7 mouse cellular contexts compared by ENCODE assay signal in the genomic region with DNA sequence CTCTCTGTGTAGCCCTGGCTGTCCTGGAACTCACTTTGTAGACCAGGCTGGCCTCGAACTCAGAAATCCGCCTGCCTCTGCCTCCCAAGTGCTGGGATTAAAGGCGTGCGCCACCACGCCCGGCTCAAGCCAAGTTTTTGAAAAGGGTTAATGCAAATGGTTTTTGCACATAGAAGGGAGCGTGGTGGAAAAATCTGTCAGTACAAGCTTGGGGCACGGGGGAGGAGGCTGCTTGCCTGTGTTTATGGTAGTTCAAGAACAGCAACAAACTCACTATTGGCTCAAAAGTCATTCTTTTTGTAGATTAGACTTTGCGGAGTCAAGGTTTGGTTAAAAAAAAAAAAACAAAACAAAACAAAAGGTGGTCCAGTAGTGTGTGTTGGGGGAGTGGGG. TPM values are rescaled to one million over a fixed set of nuclear protein-coding genes. Genes with fewer than 3 reads are reported as not detected.
DNase-seq lines count a peak whose midpoint lies in the region; ATAC-seq and TF ChIP-seq lines count a peak whose summit lies in the region.
"Not testable (repeated sequence)": the region's sequence is repeated elsewhere in the genome, so short reads cannot be mapped to it uniquely, and the experiment has no call there.

No protein-coding gene starts in this region.

- peaks cover 17% of the 10 kb centered on the region for H3K4me1 ChIP-seq in forebrain, embryonic 16.5 days (replicated peaks; ENCODE audit: control insufficient read depth, insufficient read depth, low read length)
- H3K4me1 ChIP-seq in hindbrain, embryonic 12.5 days = peaks cover 16% of the 10 kb centered on the region
- H3K4me1 ChIP-seq in kidney, embryonic 15.5 days = peaks cover 25% of the 10 kb centered on the region
- not testable (repeated sequence) for H3K4me1 ChIP-seq in liver, embryonic 14.5 days (replicated peaks; ENCODE audit: control insufficient read depth in 2 of 2, insufficient read depth in 2 of 2, low read length in 1 of 2); small intestine, adult 2 months (ENCODE audit: control insufficient read depth, insufficient read depth, insufficient read length, low read length)
- H3K4me1 ChIP-seq in midbrain, embryonic 10.5 days = peaks cover 15% of the 10 kb centered on the region

- H3K9me3 ChIP-seq in forebrain, embryonic 16.5 days (ENCODE audit: control insufficient read depth, low read length); hindbrain, embryonic 12.5 days (replicated peaks); kidney, embryonic 15.5 days (replicated peaks); liver, embryonic 14.5 days (ENCODE audit: control insufficient read depth, low read length); midbrain, embryonic 10.5 days (replicated peaks): not testable (repeated sequence)

- H3K4me3 ChIP-seq in forebrain, embryonic 16.5 days (replicated peaks; ENCODE audit: low read length) = not testable (repeated sequence)
- H3K4me3 ChIP-seq in hindbrain, embryonic 12.5 days = peak overlapping the region; percentile 26; the same call in 1 of the 2 replicates
- peak overlapping the region; percentile 46 for H3K4me3 ChIP-seq in kidney, embryonic 15.5 days (replicated peaks)
- peak overlapping the region; percentile 44 to 54; a peak in 3 of 4 replicates for H3K4me3 ChIP-seq in liver, embryonic 14.5 days (ENCODE audit: insufficient read depth in 1 of 2, low read depth in 2 of 2, low read length in 2 of 2)
- peak overlapping the region; percentile 54 for H3K4me3 ChIP-seq in midbrain, embryonic 10.5 days
- peak overlapping the region; percentile 74 for H3K4me3 ChIP-seq in small intestine, adult 2 months (ENCODE audit: low read depth, low read length)

- not testable (repeated sequence) for TF ChIP-seq POLR2A in small intestine, adult 2 months (IDR thresholded peaks at IDR 0.05; ENCODE audit: low read depth, low read length)

- not testable (repeated sequence) for H3K9ac ChIP-seq in forebrain, embryonic 16.5 days (replicated peaks; ENCODE audit: low read depth, low read length); liver, embryonic 14.5 days (replicated peaks)
- H3K9ac ChIP-seq in hindbrain, embryonic 12.5 days = 0 out of 2 replicates have a peak overlapping the region, but pooled peaks have one; percentile 4
- 0 out of 2 replicates have a peak overlapping the region, but pooled peaks have one; percentile 41 for H3K9ac ChIP-seq in kidney, embryonic 15.5 days

- 38% methylated on average over 9 of the region's 9 CpGs for WGBS in forebrain, embryonic 16.5 days
- 49% methylated on average over 9 of the region's 9 CpGs for WGBS in hindbrain, embryonic 12.5 days
- WGBS in kidney, embryonic 15.5 days = 58% methylated on average over 9 of the region's 9 CpGs
- 29% methylated on average over 9 of the region's 9 CpGs for WGBS in liver, embryonic 14.5 days (ENCODE audit: insufficient replicate concordance)
- 46% methylated on average over 9 of the region's 9 CpGs for WGBS in midbrain, embryonic 10.5 days
- 53% methylated on average over 9 of the region's 9 CpGs for WGBS in small intestine, adult 2 months

- not testable (repeated sequence) for H3K27me3 ChIP-seq in forebrain, embryonic 16.5 days (replicated peaks; ENCODE audit: control insufficient read depth, insufficient read depth, low read length); hindbrain, embryonic 12.5 days; kidney, embryonic 15.5 days; liver, embryonic 14.5 days (ENCODE audit: control insufficient read depth, insufficient read depth, low read length); small intestine, adult 2 months (ENCODE audit: control insufficient read depth, insufficient read depth, low read length)
- H3K27me3 ChIP-seq in midbrain, embryonic 10.5 days (ENCODE audit: low read depth, poor library complexity, severe bottlenecking) = peaks cover 59% of the 10 kb centered on the region

- H3K4me2 ChIP-seq in forebrain, embryonic 16.5 days (ENCODE audit: low read length) = peak overlapping the region; percentile 55
- peak overlapping the region; percentile 53 for H3K4me2 ChIP-seq in hindbrain, embryonic 12.5 days (replicated peaks)
- H3K4me2 ChIP-seq in kidney, embryonic 15.5 days = peak overlapping the region; percentile 92
- peak overlapping the region; percentile 68 for H3K4me2 ChIP-seq in liver, embryonic 14.5 days (ENCODE audit: low read depth)

- not testable (repeated sequence) for H3K36me3 ChIP-seq in forebrain, embryonic 16.5 days (ENCODE audit: control insufficient read depth, insufficient read depth); hindbrain, embryonic 12.5 days; kidney, embryonic 15.5 days; liver, embryonic 14.5 days (replicated peaks; ENCODE audit: control insufficient read depth, insufficient read depth, low read depth); midbrain, embryonic 10.5 days; small intestine, adult 2 months (ENCODE audit: control insufficient read depth, insufficient read depth, low read length)

- not testable (repeated sequence) for TF ChIP-seq CTCF in liver, embryonic 14.5 days (IDR thresholded peaks at IDR 0.05; ENCODE audit: low read depth); small intestine, adult 2 months (IDR thresholded peaks at IDR 0.05; ENCODE audit: extremely low read depth, insufficient read length, insufficient replicate concordance, low read depth, low read length)

- DNase-seq in brain, adult 2 months (ENCODE audit: low read depth, low spot score) = peak; percentile 15
- DNase-seq in liver, embryonic 14.5 days (ENCODE audit: low read depth in 3 of 3, low spot score in 3 of 3); midbrain, embryonic 10.5 days (ENCODE audit: low spot score): not testable (repeated sequence)

- H3K27ac ChIP-seq in forebrain, embryonic 16.5 days (ENCODE audit: low read length); hindbrain, embryonic 12.5 days; kidney, embryonic 15.5 days; liver, embryonic 14.5 days; midbrain, embryonic 10.5 days (replicated peaks); small intestine, adult 2 months (ENCODE audit: insufficient read depth, low read depth, low read length): not testable (repeated sequence)

- TF ChIP-seq EP300 in liver, embryonic 14.5 days (IDR thresholded peaks at IDR 0.05; ENCODE audit: low read depth) = not testable (repeated sequence)

- ATAC-seq in forebrain, embryonic 16.5 days; hindbrain, embryonic 12.5 days (ENCODE audit: low FRiP score); kidney, embryonic 15.5 days (replicated peaks; ENCODE audit: low FRiP score); liver, embryonic 14.5 days (ENCODE audit: insufficient read depth): not testable (repeated sequence)

RNA-seq across cellular contexts. Expression of a gene that starts 1.8 kb away (rescaled TPM):
- 0.20 TPM in 1 of 2 replicates, not detected in the other for polyA plus RNA-seq in forebrain, embryonic 16.5 days (2015; fragmentation: Nextera tagmentation; extraction: Ambion mirVana)
- polyA plus RNA-seq in hindbrain, embryonic 12.5 days (2016; fragmentation: Nextera tagmentation; extraction: Ambion mirVana) = 0.34 and 0.42 TPM in 2 replicates
- 1.0 and 1.1 TPM in 2 replicates for polyA plus RNA-seq in kidney, embryonic 15.5 days (2015; fragmentation: Nextera tagmentation; extraction: Ambion mirVana)
- polyA plus RNA-seq in liver, embryonic 14.5 days (2012; rRNA removed) = 0.24 and 0.28 TPM in 2 replicates
- 0.21 and 0.30 TPM in 2 replicates for polyA plus RNA-seq in liver, embryonic 14.5 days (2014; fragmentation: Nextera tagmentation; extraction: Ambion mirVana)
- 0.26 and 0.30 TPM in 2 replicates for polyA plus RNA-seq in midbrain, embryonic 10.5 days (2016; fragmentation: Nextera tagmentation; extraction: Ambion mirVana)
- 1.8 and 3.8 TPM in 2 replicates for polyA plus RNA-seq in small intestine, adult 2 months (2012; rRNA removed)

RNA-seq across cellular contexts. Expression of a gene that starts 11.4 kb away (rescaled TPM):
- not detected in 2 replicates for polyA plus RNA-seq in forebrain, embryonic 16.5 days (2015; fragmentation: Nextera tagmentation; extraction: Ambion mirVana)
- polyA plus RNA-seq in hindbrain, embryonic 12.5 days (2016; fragmentation: Nextera tagmentation; extraction: Ambion mirVana) = not detected in 2 replicates
- polyA plus RNA-seq in kidney, embryonic 15.5 days (2015; fragmentation: Nextera tagmentation; extraction: Ambion mirVana) = 0.17 TPM in 1 of 2 replicates, not detected in the other
- not detected in 2 replicates for polyA plus RNA-seq in liver, embryonic 14.5 days (2012; rRNA removed)
- not detected in 2 replicates for polyA plus RNA-seq in liver, embryonic 14.5 days (2014; fragmentation: Nextera tagmentation; extraction: Ambion mirVana)
- not detected in 2 replicates for polyA plus RNA-seq in midbrain, embryonic 10.5 days (2016; fragmentation: Nextera tagmentation; extraction: Ambion mirVana)
- polyA plus RNA-seq in small intestine, adult 2 months (2012; rRNA removed) = not detected in 2 replicates
